Mouse (Mus musculus) testis, adult 2 months (tissue): Measurements from ENCODE around the gene Gtpbp8.

Experiments
- CTCF ChIP-seq: fragments of 200-500 bp; IDR thresholded peaks from 2 replicates; pipeline ENCODE4 v1.5.1; 2012; ENCODE audit warnings: low read depth, mild to moderate bottlenecking, inconsistent platforms, low read length, moderate library complexity; ENCODE audit not compliant: control insufficient read depth, insufficient read depth, insufficient replicate concordance
- POLR2A ChIP-seq: fragments of 200-500 bp; IDR thresholded peaks from 2 replicates; pipeline ENCODE4 v1.6.1; 2012; ENCODE audit warnings: low read depth, mild to moderate bottlenecking, inconsistent platforms, low read length, moderate library complexity; ENCODE audit not compliant: control insufficient read depth

GRCm38 (mm10) chr16:44702272-44702671, 43.9 kb downstream of the Gtpbp8 start:
- no peak for TF ChIP-seq POLR2A
- TF ChIP-seq CTCF, result no peak
